Mouse (Mus musculus): Measurements from ENCODE around the gene Irf1. TPM values are rescaled to one million over a fixed set of nuclear protein-coding genes. Genes with fewer than 3 reads are reported as not detected.

Gene Irf1
- total and polyA plus RNA-seq, 3 experiments = 17.8 to 64.9 (median 23.6) TPM

- Histone ChIP-seq H3K79me2 (replicated peaks; ENCODE audit: control insufficient read depth, extremely low read depth, insufficient read depth, poor library complexity, severe bottlenecking) (no peaks in the 10 kb centered on the region), H3K9me3 (replicated peaks; ENCODE audit: low read length) (no peaks in the 10 kb centered on the region), H3K4me2 (ENCODE audit: insufficient read depth, low read depth, poor library complexity, severe bottlenecking) (no peak overlapping the region), H3K27me3 (replicated peaks) (no peaks in the 10 kb centered on the region), H3K4me1 (ENCODE audit: control insufficient read depth in 1 of 2, insufficient read depth in 2 of 2) (peaks cover 47 to 73% of the 10 kb centered on the region in 2 experiments), H3K36me3 (replicated peaks in 1 of 2; ENCODE audit: control insufficient read depth in 1 of 2, insufficient read depth in 1 of 2, low read length in 1 of 2) (no peaks in the 10 kb centered on the region), H3K4me3 (replicated peaks in 1 of 3; ENCODE audit: low read depth in 2 of 3, low read length in 2 of 3, poor library complexity in 1 of 3) (no peak overlapping the region), H3K9ac (ENCODE audit: insufficient read depth, low read depth) (no peak overlapping the region), H3K27ac (ENCODE audit: insufficient read depth, low read depth) (no peak overlapping the region)
- TF ChIP-seq ZMIZ1 (IDR thresholded peaks at IDR 0.05; ENCODE audit: low read depth, low read length) (no peak), TCF12 (IDR thresholded peaks at IDR 0.05; ENCODE audit: low read depth, low read length) (no peak), JUND (conservative IDR thresholded peaks at IDR 0.05; ENCODE audit: low read depth, low read length) (no peak), MEF2A (IDR thresholded peaks at IDR 0.05; ENCODE audit: borderline replicate concordance, low read depth, low read length) (no peak), JUN (IDR thresholded peaks at IDR 0.05; ENCODE audit: insufficient read depth, low read depth, low read length) (no peak), MAFK (IDR thresholded peaks at IDR 0.05; ENCODE audit: insufficient replicate concordance, low read length) (no peak), MAZ (IDR thresholded peaks at IDR 0.05; ENCODE audit: low read depth, low read length) (no peak), IRF4 (IDR thresholded peaks at IDR 0.05; ENCODE audit: low read depth, low read length) (no peak), GABPA (IDR thresholded peaks at IDR 0.05; ENCODE audit: insufficient replicate concordance, low read depth, low read length) (no peak), ELF1 (IDR thresholded peaks at IDR 0.05; ENCODE audit: low read depth, low read length) (no peak), SMC3 (IDR thresholded peaks at IDR 0.05; ENCODE audit: low read depth, low read length) (no peak), NRF1 (IDR thresholded peaks at IDR 0.05; ENCODE audit: low read depth, low read length) (no peak), EP300 (IDR thresholded peaks at IDR 0.05; ENCODE audit: low read length) (no peak)
- in situ Hi-C loops (cut with MboI; ENCODE audit: low pct_ligation_motif_present, low pct_unique_long_range_greater_than_20kb, low sequenced_read_pairs) = loop anchor here (5.0 kb wide), 1 partner anchor 35 kb away; no protein-coding TSS in a partner anchor
- dilution Hi-C loops (cut with MboI; ENCODE audit: extremely low pct_ligation_motif_present, extremely low pct_unique_long_range_greater_than_20kb, low sequenced_read_pairs) = no loop called here
- DNase-seq (ENCODE audit: extremely low read depth) = no peak
Observed at GRCm38 (mm10) chr11:53797386-53797920, 27.6 kb downstream of the Irf1 start.

GRCm38 (mm10) chr11:53798041-53798711 is 28.4 kb downstream of the Irf1 start:
- Histone ChIP-seq H3K4me1 (ENCODE audit: control insufficient read depth in 1 of 2, insufficient read depth in 2 of 2) (peaks cover 52 to 75% of the 10 kb centered on the region in 2 experiments), H3K27ac (ENCODE audit: insufficient read depth, low read depth) (no peak overlapping the region), H3K4me2 (ENCODE audit: insufficient read depth, low read depth, poor library complexity, severe bottlenecking) (no peak overlapping the region), H3K79me2 (replicated peaks; ENCODE audit: control insufficient read depth, extremely low read depth, insufficient read depth, poor library complexity, severe bottlenecking) (no peaks in the 10 kb centered on the region), H3K4me3 (replicated peaks in 1 of 3; ENCODE audit: low read depth in 2 of 3, low read length in 2 of 3, poor library complexity in 1 of 3) (no peak overlapping the region), H3K27me3 (replicated peaks) (no peaks in the 10 kb centered on the region), H3K9ac (ENCODE audit: insufficient read depth, low read depth) (no peak overlapping the region), H3K9me3 (replicated peaks; ENCODE audit: low read length) (no peaks in the 10 kb centered on the region), H3K36me3 (replicated peaks in 1 of 2; ENCODE audit: control insufficient read depth in 1 of 2, insufficient read depth in 1 of 2, low read length in 1 of 2) (no peaks in the 10 kb centered on the region)
- in situ Hi-C loops (cut with MboI; ENCODE audit: low pct_ligation_motif_present, low pct_unique_long_range_greater_than_20kb, low sequenced_read_pairs) (loop anchor here (5.0 kb wide), 1 partner anchor 36 kb away; no protein-coding TSS in a partner anchor), dilution Hi-C loops (cut with MboI; ENCODE audit: extremely low pct_ligation_motif_present, extremely low pct_unique_long_range_greater_than_20kb, low sequenced_read_pairs) (no loop called here)
- no peak for DNase-seq (ENCODE audit: extremely low read depth)
- TF ChIP-seq TCF12 (IDR thresholded peaks at IDR 0.05; ENCODE audit: low read depth, low read length) (no peak), BHLHE40 (IDR thresholded peaks at IDR 0.05; ENCODE audit: low read depth, low read length) (no peak), RAD21 (IDR thresholded peaks at IDR 0.05; ENCODE audit: low read depth, low read length) (no peak), GABPA (IDR thresholded peaks at IDR 0.05; ENCODE audit: insufficient replicate concordance, low read depth, low read length) (no peak), CHD1 (IDR thresholded peaks at IDR 0.05; ENCODE audit: low read depth, low read length) (no peak), PAX5 (IDR thresholded peaks at IDR 0.05; ENCODE audit: low read length) (no peak), CTCF (conservative IDR thresholded peaks at IDR 0.05 in 1 of 2, IDR thresholded peaks at IDR 0.05 in 1 of 2; ENCODE audit: low read depth in 2 of 2, low read length in 2 of 2) (no peak), NELFE (IDR thresholded peaks at IDR 0.05; ENCODE audit: low read depth, low read length) (no peak), UBTF (IDR thresholded peaks at IDR 0.05; ENCODE audit: low read depth, low read length) (no peak), E2F4 (IDR thresholded peaks at IDR 0.05; ENCODE audit: insufficient replicate concordance, low read depth, low read length) (no peak)
